Mouse (Mus musculus) lung, postnatal 0 days (tissue): ENCODE data around the gene Agfg1.

Source experiments
- CTCF ChIP-seq: IDR thresholded peaks from 2 replicates; pipeline ENCODE4 v1.5.1; 2016; ENCODE audit warnings: antibody characterized with exemption, mild to moderate bottlenecking
- EP300 ChIP-seq: IDR thresholded peaks from 2 replicates; pipeline ENCODE4 v1.6.1; 2016; ENCODE audit warnings: antibody characterized with exemption, mild to moderate bottlenecking, control low read depth

DNA sequence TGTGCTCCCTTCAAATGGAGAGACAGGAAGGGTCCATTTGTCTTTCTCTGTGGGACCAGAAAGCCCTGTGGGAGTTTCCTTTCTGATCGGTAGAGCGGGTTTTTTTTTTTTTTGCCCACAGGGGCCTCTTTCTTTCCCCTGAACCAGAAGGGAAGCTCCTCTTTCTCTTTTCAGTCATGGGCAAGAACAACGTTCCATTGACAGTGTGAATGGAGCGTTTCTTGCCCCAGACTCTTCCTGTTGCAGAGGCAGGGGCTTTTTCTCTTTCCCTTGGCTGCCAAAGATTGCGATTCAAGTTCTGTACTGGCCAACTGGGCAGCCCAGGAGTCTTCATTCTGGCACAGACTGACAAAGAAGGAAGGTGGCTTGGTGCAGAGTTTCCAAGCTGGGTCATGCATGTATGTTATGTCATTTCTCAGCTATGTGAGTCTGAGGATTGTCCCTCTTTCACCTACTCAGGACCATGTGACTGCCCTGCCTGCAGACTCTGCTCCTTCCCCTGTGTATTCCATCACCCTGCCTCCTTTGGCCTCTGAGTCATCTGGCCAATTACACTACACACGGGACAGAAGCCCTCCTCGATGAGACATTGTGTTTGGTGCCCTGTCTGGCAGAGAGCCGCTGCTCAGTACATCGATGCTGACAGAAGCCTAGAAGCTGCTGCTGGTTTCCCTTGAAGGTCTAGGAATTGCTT, 7.6 kb upstream of the Agfg1 start:
- TF ChIP-seq EP300 (no peak), CTCF (no peak)
